Mouse (Mus musculus) fat pad, adult 2 months (tissue): ENCODE results near the gene Vcam1.

ENCODE experiments used
- DNase-seq: peaks from one replicate; pipeline ENCODE4 v3.0.0-alpha.2; 2011; ENCODE audit warnings: low read depth, low spot score; ENCODE audit errors: extremely low read depth

The Vcam1 gene

GRCm38 (mm10) chr3:116127281-116127680, 2.2 kb downstream of the Vcam1 start:
- no peak for DNase-seq

DNA sequence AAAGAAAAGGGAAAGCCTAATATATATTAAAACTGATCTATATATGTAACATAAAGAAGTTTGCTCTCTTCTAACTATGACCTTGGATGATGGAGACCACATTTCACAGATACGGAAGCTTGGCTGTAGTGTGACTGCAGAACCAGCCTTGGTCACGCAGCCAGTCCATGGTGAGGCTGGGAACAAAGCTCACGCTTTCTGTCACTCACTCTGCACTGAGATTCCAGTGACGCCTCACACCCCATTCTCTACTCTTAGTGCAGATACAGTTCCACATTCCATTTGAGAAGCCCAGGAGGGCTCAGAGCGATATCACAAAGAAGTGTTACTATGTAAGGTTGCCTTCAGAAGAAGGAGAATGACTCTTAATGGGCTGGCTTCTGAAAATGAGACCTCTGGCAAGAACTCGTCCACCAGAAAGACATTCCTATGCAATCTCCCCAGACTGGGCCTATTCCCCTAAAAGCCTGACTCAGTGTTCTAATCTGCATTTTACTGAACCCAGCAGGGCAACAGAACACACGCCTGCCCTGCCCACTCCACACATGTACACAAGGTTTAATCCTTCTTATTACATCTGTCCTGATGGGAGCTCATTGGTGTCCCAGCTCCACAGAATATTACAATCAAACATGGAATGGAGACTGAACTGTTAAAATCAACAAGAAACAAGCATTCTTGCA, 2.8 kb downstream of the Vcam1 start:
- no peak for DNase-seq

DNA sequence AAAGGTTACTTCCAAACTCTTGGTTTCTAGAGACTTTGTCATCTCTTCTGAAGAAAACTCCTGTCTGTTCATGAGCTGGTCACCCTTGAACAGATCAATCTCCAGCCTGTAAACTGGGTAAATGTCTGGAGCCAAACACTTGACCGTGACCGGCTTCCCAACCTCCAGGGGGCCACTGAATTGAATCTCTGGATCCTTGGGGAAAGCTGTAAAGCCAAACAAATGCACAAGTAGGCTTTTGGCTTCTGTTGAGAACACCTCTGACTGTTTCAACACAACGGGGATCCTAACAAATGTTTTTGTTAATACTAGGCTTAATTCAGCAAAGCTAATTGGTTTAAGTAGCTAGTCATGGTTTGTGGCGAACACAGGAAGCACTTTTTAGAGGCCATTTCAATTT, 3.4 kb downstream of the Vcam1 start:
- no peak for DNase-seq

- DNase-seq = no peak
Observed at GRCm38 (mm10) chr3:116123827-116124226, 5.7 kb downstream of the Vcam1 start.

- no peak for DNase-seq
Observed at GRCm38 (mm10) chr3:116122696-116123095, 6.8 kb downstream of the Vcam1 start.

- DNase-seq = no peak
Observed at GRCm38 (mm10) chr3:116121026-116121425, 8.5 kb downstream of the Vcam1 start.

DNA sequence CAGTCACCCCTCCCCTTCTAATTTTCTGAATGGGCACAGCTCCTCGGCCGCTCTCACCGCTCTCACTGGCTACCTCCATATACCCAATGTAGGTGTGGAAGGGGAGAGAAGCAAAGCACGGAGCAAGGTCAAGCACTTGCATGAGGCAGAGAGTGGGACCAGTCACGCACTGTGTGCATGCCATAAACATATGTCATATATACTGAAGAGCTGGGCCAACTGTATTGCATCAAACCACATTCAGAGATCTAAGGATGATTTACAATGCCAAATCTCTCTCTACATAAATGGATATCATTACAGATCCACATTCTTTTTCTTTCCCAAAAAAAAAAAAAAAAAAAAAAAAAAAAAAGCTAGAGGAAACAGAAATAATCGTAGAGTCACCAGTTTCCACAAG, 9.1 kb downstream of the Vcam1 start:
- DNase-seq = no peak

DNA sequence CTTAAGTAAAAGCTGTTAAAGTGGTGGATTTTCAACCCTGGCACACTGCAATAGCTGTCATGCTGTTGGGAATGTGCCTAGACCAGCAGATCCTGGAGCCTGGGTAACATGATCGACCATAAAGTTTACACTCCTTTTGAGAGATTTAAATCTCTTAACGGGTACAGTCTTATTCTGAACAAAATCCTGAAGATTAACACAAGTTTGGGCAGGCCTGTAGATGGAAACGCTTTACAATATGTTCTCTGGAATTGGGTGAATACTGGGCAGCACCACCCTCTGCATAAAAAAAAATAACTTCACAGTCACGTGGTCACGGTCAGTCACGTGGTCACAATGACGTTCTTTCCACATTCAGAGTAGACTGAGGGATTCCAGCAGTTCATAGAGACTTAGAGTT, 10.3 kb downstream of the Vcam1 start:
- peak; percentile 30 for DNase-seq

DNA sequence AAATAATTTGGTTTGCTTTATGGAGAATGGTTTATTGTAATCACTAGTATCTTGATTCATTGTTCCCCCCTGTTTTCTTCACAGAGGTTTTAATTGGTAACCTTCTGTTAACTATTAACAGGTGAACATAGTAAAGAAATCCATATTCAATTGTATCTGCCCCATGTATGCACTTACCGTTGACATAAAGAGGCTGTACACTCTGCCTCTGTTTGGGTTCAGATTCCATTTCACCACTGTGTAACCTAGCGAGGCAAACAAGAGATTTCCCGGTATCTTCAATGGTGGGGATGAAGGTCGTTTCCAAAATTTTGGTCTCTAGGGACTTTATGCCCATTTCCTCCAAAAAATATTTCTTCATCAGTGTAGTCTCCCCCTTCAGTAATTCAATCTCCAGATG, 12.4 kb downstream of the Vcam1 start:
- DNase-seq = no peak

DNA sequence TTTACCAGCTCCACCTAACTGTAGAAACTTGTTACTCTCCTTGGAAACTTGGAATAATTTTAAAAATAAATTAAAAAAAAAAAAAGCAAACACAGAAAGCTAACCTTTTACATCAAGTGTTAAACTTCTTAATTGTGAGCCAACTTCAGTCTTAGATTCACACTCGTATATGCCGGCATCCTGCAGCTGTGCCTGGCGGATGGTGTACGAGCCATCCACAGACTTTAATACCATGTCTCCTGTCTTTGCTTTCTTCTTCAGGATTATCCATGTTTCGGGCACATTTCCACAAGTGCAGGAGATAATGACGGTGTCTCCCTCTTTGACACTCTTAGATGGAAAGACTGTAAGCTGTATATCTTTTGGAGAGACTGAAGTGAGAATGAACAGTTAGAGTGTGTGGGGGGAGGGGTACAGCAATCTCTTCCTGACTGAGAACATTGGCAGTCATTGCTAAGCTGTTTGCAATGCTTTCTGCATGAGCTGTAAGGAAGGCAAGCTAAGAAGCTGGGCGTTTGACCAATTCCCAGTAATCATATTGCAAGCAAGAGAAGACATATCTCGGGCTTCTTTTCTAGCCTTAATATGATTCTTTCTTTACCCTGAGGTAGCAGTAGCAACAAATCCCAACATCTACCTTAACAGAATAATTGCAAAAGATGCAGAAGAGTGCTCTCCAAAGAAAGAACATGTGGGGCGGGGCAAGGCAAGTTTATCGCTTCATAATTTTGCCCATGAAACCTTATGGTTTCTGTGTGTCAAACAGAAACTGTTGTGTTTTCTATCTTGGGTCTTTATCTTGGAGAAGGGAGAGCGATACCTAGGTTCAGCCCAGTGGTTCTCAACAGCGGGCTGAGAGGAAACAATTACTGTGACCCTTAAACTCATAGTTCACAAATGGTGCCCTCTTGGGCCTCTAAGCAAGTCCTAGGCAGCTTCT, 15.0 kb downstream of the Vcam1 start:
- no peak for DNase-seq

- no peak for DNase-seq
Observed at GRCm38 (mm10) chr3:116113443-116114241, 15.8 kb downstream of the Vcam1 start.

- no peak for DNase-seq
Observed at GRCm38 (mm10) chr3:116112816-116113405, 16.6 kb downstream of the Vcam1 start.

- no peak for DNase-seq
Observed at GRCm38 (mm10) chr3:116105713-116106112, 23.8 kb downstream of the Vcam1 start.

DNA sequence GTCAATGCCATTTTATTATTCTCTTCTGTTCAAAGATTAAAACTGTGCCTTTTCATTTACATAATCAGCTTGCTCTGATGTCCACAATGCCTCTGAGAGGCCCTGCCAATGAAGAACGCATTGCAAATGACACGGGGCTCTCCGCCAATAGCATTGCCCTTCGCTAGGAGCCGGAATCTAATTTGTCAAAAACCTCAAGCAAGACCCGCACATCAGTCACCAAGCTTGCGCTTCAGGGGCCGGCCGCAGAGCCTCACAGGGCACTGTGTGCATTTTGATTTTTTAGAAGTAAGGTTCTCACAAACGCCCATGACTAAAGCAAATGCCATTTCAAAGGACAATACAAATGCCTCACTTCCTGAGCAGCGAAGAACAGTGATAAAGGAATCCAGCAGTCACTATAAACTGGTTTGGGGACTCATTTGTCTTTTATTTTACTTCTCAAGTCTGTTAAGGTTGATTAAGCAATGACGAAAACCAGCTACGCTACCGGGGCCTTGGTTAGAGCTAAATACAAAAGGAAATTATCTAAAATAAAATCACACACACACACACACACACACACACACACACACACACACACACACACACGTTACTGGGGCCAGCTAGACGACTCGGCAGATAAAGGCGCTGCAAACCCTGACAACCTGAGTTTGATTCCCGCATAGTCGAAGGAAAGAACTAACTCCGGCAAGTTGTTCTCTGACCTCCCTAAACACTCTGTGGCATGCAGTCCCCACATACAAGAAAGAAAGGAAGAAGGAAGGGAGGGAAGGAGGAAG, 24.4 kb downstream of the Vcam1 start:
- DNase-seq = no peak

DNA sequence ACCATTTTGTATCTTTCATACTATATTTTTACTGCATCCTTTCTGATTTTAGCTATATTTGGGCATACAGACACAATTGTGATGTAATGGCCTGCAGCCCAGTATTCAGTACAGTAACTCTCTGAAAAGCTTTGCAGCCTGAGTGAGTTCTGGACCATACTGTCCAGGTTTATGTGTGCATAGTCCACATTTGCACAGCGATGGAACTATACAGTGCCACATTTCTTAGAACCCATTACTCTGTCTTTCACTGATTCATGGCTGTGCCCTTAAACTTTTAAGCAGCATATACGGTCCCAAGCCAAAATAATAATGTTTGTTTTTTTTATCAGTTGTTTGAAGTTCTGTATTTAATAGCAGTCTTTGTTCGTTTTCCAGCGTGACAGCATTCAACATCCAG, 25.2 kb downstream of the Vcam1 start:
- no peak for DNase-seq

GRCm38 (mm10) chr3:116100850-116101249, 28.6 kb downstream of the Vcam1 start:
- no peak for DNase-seq

DNA sequence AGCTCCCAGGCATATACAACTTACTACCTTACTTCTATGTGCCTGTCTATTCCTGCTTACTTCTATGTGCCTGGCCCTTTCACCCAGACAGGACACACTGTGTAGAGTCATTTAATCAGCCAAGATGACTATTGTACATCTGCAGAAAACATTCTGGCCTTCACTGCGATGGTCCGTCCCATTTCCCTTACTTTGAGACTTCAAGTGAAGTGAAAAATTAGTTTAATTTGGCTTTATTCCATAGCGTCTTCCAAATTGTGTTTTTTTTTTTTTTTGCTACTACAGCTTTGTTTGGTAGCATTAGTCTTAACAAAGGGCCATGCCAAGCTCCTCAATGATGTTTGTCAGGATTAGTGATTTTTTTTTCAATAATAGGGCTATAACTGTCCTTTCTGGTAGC, 33.6 kb downstream of the Vcam1 start:
- DNase-seq = no peak

DNA sequence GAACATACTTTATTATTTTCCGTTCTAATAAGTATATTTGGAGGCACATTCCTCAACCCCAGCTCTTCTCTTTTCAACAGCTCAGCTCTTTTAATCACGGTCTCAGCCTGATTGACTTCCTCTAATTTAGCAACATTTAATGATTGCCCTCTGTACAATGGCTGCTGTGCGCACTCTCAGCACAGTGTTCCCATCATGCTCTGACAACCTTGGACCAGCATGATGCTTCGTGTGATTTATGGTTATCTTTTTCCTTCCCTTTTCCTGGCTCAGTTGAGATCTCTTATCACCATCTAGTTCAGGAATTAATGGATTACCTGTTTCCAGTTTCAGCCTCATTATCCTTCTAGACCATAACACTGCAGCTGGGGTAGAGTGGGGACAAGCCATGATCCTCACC, 34.2 kb downstream of the Vcam1 start:
- DNase-seq = no peak

DNA sequence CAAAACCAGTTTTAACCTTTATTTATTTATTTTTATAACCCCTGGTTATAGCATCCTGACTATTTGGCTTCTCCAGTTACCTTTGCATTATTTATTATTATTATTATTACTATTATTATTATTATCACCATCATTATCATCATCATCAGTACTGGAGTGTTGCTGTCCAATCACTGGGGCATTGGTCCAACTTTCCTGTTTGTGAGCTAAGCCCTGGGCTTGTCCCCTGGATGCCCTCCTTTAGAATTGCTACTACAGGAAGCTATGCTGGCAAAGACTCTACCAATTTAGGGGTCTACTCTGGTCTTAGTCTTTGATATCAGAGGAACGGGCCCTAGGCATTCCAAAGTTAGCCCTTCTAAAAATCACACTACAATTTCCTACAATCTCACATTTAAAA, 34.6 kb downstream of the Vcam1 start:
- no peak for DNase-seq

DNA sequence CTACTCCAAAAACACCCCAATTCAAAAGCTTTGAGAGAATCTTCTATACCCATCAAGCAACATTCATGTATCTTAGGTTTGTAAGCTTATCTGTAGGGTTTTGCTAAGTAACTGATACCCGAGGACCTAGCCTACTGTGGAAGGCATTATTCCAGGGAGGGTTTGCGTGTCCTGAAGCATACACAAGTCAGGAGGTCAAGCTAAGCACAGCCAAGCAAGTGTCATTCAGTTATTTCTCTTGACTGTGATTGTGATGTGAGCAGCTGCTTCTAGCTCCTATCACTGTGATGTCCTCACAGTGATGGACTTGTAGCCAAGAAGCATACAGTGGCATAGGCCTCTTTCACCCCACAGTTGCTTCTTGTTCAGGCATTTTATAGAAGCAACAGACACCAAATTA, 35.2 kb downstream of the Vcam1 start:
- no peak for DNase-seq
